Comparison of ENCODE assay signal across 19 mouse cellular contexts in genomic region chr4:47252627-47253026, GRCm38 (mm10). TPM values are rescaled to one million over a fixed set of nuclear protein-coding genes. Genes with fewer than 3 reads are reported as not detected.
A peak's percentile ranks its signal among the peaks of the same experiment; 100 is the strongest.
DNase-seq lines count a peak whose midpoint lies in the region; ATAC-seq and TF ChIP-seq lines count a peak whose summit lies in the region.
"Had no signal": no experiment of that assay in that cellular context is flagged by ENCODE, and none has a peak within 500 bp of the region (broad histone marks: within the 10 kb centered on the region; RNA-seq: fewer than 3 reads in every experiment).

No protein-coding gene starts in this region.

- H3K4me1 ChIP-seq in forebrain, embryonic 16.5 days (replicated peaks; ENCODE audit: control insufficient read depth, insufficient read depth, low read length) = peaks cover 18% of the 10 kb centered on the region
- no peaks in the 10 kb centered on the region for H3K4me1 ChIP-seq in forebrain, embryonic 14.5 days (ENCODE audit: control insufficient read depth, insufficient read depth, low read length)
- H3K4me1 ChIP-seq in neural tube, embryonic 15.5 days = no peaks in the 10 kb centered on the region
- H3K4me1 ChIP-seq: limb, embryonic 10.5 days had no signal

- H3K4me3 ChIP-seq in forebrain, embryonic 16.5 days (replicated peaks; ENCODE audit: low read length) = no peak overlapping the region
- no peak overlapping the region for H3K4me3 ChIP-seq in forebrain, embryonic 14.5 days (ENCODE audit: low read depth, low read length)
- no peak overlapping the region for H3K4me3 ChIP-seq in left cerebral cortex, adult 2 months
- H3K4me3 ChIP-seq in neural tube, embryonic 15.5 days (replicated peaks) = no peak overlapping the region
- H3K4me3 ChIP-seq: heart, embryonic 12.5 days; limb, embryonic 10.5 days; liver, embryonic 15.5 days had no signal

- WGBS in forebrain, embryonic 16.5 days = 98% methylated on average over 3 of the region's 3 CpGs
- WGBS in forebrain, embryonic 14.5 days = 98% methylated on average over 3 of the region's 3 CpGs
- WGBS in neural tube, embryonic 15.5 days = 95% methylated on average over 3 of the region's 3 CpGs

- intact Hi-C loops in left cerebral cortex, adult 2 months (cut with DNase I) = loop anchor here (2.0 kb wide), 1 partner anchor 20 kb away; no protein-coding TSS in a partner anchor
- intact Hi-C loops in left cerebral cortex, postnatal 10 days (cut with DNase I) = loop anchor here (5.0 kb wide), 1 partner anchor 130 kb away; no protein-coding TSS in a partner anchor

- H3K27ac ChIP-seq in forebrain, embryonic 16.5 days (ENCODE audit: low read length) = peak overlapping the region; percentile 40; the same call in 1 of the 2 replicates
- no peak overlapping the region for H3K27ac ChIP-seq in forebrain, embryonic 14.5 days (ENCODE audit: low read depth, low read length)
- peak overlapping the region; percentile 73 for H3K27ac ChIP-seq in left cerebral cortex, adult 2 months
- H3K27ac ChIP-seq in neural tube, embryonic 15.5 days (replicated peaks) = no peak overlapping the region
- H3K27ac ChIP-seq: limb, embryonic 10.5 days; liver, embryonic 15.5 days; macrophage had no signal

- no peak for ATAC-seq in forebrain, embryonic 16.5 days
- ATAC-seq in forebrain, embryonic 14.5 days = no peak
- no peak for ATAC-seq in neural tube, embryonic 15.5 days (ENCODE audit: low FRiP score)
- ATAC-seq: intestine, embryonic 16.5 days had no signal

- H3K9ac ChIP-seq in forebrain, embryonic 16.5 days (replicated peaks; ENCODE audit: low read depth, low read length) = no peak overlapping the region
- H3K9ac ChIP-seq in forebrain, embryonic 14.5 days (ENCODE audit: low read length) = no peak overlapping the region
- no peak overlapping the region for H3K9ac ChIP-seq in neural tube, embryonic 15.5 days (replicated peaks)
- H3K9ac ChIP-seq: heart, embryonic 12.5 days; liver, embryonic 15.5 days had no signal

- DNase-seq in forebrain, embryonic 14.5 days (ENCODE audit: low spot score) = no peak
- DNase-seq in left cerebral cortex, adult 2 months (ENCODE audit: extremely low spot score in 1 of 2, low spot score in 2 of 2) = no peak
- no peak for DNase-seq in left cerebral cortex, postnatal 10 days (ENCODE audit: extremely low spot score in 1 of 2, low spot score in 2 of 2)
- DNase-seq in 416B (ENCODE audit: low read depth) (peak; percentile 26), R1 (ENCODE audit: low read depth, low spot score) (peak; percentile 31)
- DNase-seq in gastrocnemius, postnatal 25 days = no peak
- DNase-seq: embryo, embryonic 11 days; gastrocnemius, postnatal 14 days; kidney, postnatal 25 days; midbrain, embryonic 14.5 days; thymus, adult 18-20 months had no signal

- no peaks in the 10 kb centered on the region for H3K27me3 ChIP-seq in forebrain, embryonic 16.5 days (replicated peaks; ENCODE audit: control insufficient read depth, insufficient read depth, low read length)
- H3K27me3 ChIP-seq in forebrain, embryonic 14.5 days (replicated peaks; ENCODE audit: control insufficient read depth, insufficient read depth, low read length) = no peaks in the 10 kb centered on the region
- H3K27me3 ChIP-seq in neural tube, embryonic 15.5 days (replicated peaks) = no peaks in the 10 kb centered on the region
- H3K27me3 ChIP-seq: heart, embryonic 12.5 days; liver, embryonic 15.5 days had no signal

- H3K36me3 ChIP-seq in forebrain, embryonic 16.5 days (ENCODE audit: control insufficient read depth, insufficient read depth) = no peaks in the 10 kb centered on the region
- H3K36me3 ChIP-seq in forebrain, embryonic 14.5 days (ENCODE audit: control insufficient read depth, insufficient read depth, low read length) = no peaks in the 10 kb centered on the region
- H3K36me3 ChIP-seq in neural tube, embryonic 15.5 days = no peaks in the 10 kb centered on the region
- H3K36me3 ChIP-seq: limb, embryonic 10.5 days; liver, embryonic 15.5 days had no signal

- no peaks in the 10 kb centered on the region for H3K9me3 ChIP-seq in forebrain, embryonic 16.5 days (ENCODE audit: control insufficient read depth, low read length)
- H3K9me3 ChIP-seq in forebrain, embryonic 14.5 days (replicated peaks; ENCODE audit: control insufficient read depth, low read length) = peaks cover 5% of the 10 kb centered on the region; the same call in 1 of the 2 replicates
- H3K9me3 ChIP-seq in neural tube, embryonic 15.5 days (replicated peaks) = no peaks in the 10 kb centered on the region
- H3K9me3 ChIP-seq: limb, embryonic 10.5 days; liver, embryonic 15.5 days had no signal

- no peak overlapping the region for H3K4me2 ChIP-seq in forebrain, embryonic 16.5 days (ENCODE audit: low read length)
- H3K4me2 ChIP-seq in forebrain, embryonic 14.5 days (ENCODE audit: low read length) = no peak overlapping the region
- no peak overlapping the region for H3K4me2 ChIP-seq in neural tube, embryonic 15.5 days
- H3K4me2 ChIP-seq: heart, embryonic 12.5 days; liver, embryonic 15.5 days had no signal

- peak; percentile 21 for TF ChIP-seq CTCF in left cerebral cortex, adult 2 months (IDR thresholded peaks at IDR 0.05)

RNA-seq across cellular contexts. Expression of gene Col15a1, which starts 44.7 kb away (rescaled TPM):
- polyA plus RNA-seq in forebrain, embryonic 16.5 days (2015; fragmentation: Nextera tagmentation; extraction: Ambion mirVana) = 2.8 and 2.9 TPM in 2 replicates
- polyA plus RNA-seq in forebrain, embryonic 14.5 days (2014; fragmentation: Nextera tagmentation; extraction: Ambion mirVana) = 1.9 TPM in 2 replicates
- 1 to 10 TPM; 6.1 to 6.7 TPM for total RNA-seq in left cerebral cortex, adult 2 months (2021)
- total RNA-seq in left cerebral cortex, postnatal 10 days (2021) = 10 to 100 TPM; 10.4 to 13.8 TPM
- polyA plus RNA-seq in neural tube, embryonic 15.5 days (2015; fragmentation: Nextera tagmentation; extraction: Ambion mirVana) = 3.9 and 7.9 TPM in 2 replicates
- 10 to 100 TPM; 64.7 to 68.2 TPM for total RNA-seq in gastrocnemius, postnatal 25 days (2021)
- total RNA-seq: hematopoietic stem cell, adult 5-6 weeks had no signal

Comparison
In these comparisons a context has a peak if more than half of its experiments do, and no peak if none do; other contexts are left out.
1. H3K27ac ChIP-seq: peak in forebrain, embryonic 16.5 days (single experiment) and left cerebral cortex, adult 2 months (single experiment); none in forebrain, embryonic 14.5 days (single experiment) and neural tube, embryonic 15.5 days (single experiment).
2. DNase-seq: peak in 416B (single experiment) and R1 (single experiment); none in forebrain, embryonic 14.5 days (single experiment), left cerebral cortex, adult 2 months (0 of 2), left cerebral cortex, postnatal 10 days (0 of 2) and gastrocnemius, postnatal 25 days (single experiment).
3. RNA of gene Col15a1, which starts 44.7 kb away (total RNA-seq): 64.7 to 68.2 TPM in gastrocnemius, postnatal 25 days; 10.4 to 13.8 TPM in left cerebral cortex, postnatal 10 days and 6.1 to 6.7 TPM in left cerebral cortex, adult 2 months; every median in the first group is over 4 times any median in the second.